ENCODE assay signal across 10 mouse cellular contexts in the genomic region with DNA sequence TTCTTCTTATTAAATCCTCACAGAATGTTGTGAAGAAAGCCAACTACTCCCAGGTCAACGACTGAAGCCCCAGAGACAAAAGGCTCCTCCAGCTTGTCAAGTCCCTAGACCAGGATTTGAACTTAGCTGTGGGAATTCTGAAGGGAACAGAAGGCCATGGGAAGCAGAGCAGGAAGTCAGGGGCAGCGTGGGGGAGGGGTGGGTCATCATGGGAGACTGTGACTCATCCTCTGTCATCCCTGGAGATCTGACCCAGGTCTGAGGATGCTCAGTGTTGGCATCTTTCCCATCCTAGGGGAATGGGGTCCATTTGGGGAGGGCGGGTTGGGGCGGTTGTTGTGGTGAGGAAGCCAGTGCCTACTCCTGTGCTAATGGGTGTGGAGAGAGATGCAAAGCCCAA. TPM values are rescaled to one million over a fixed set of nuclear protein-coding genes. Genes with fewer than 3 reads are reported as not detected.
A peak's percentile ranks its signal among the peaks of the same experiment; 100 is the strongest.
DNase-seq lines count a peak whose midpoint lies in the region; ATAC-seq and TF ChIP-seq lines count a peak whose summit lies in the region.
"Had no signal": no experiment of that assay in that cellular context is flagged by ENCODE, and none has a peak within 500 bp of the region (broad histone marks: within the 10 kb centered on the region; RNA-seq: fewer than 3 reads in every experiment).

No protein-coding gene starts in this region.

- no peaks in the 10 kb centered on the region for H3K36me3 ChIP-seq in neural tube, embryonic 11.5 days (ENCODE audit: control insufficient read depth, insufficient read depth, low read length)
- peaks cover 3% of the 10 kb centered on the region; the same call in 1 of the 2 replicates for H3K36me3 ChIP-seq in intestine, postnatal 0 days (ENCODE audit: control insufficient read depth, insufficient read depth)
- peaks cover 2% of the 10 kb centered on the region; the same call in 1 of the 2 replicates for H3K36me3 ChIP-seq in stomach, embryonic 15.5 days
- H3K36me3 ChIP-seq: liver, embryonic 15.5 days had no signal

- H3K4me1 ChIP-seq in neural tube, embryonic 11.5 days (ENCODE audit: control insufficient read depth, insufficient read depth, low read length) = peaks cover 26% of the 10 kb centered on the region
- H3K4me1 ChIP-seq in intestine, postnatal 0 days (replicated peaks; ENCODE audit: control insufficient read depth, insufficient read depth, low read length) = peaks cover 6% of the 10 kb centered on the region; the same call in 1 of the 2 replicates
- H3K4me1 ChIP-seq in stomach, embryonic 15.5 days = peaks cover 33% of the 10 kb centered on the region

- H3K4me2 ChIP-seq in neural tube, embryonic 11.5 days (ENCODE audit: low read depth) = peak overlapping the region; percentile 44
- peak overlapping the region; percentile 52; the same call in 1 of the 2 replicates for H3K4me2 ChIP-seq in intestine, postnatal 0 days (replicated peaks; ENCODE audit: low read depth)
- H3K4me2 ChIP-seq in stomach, embryonic 15.5 days = peak overlapping the region; percentile 50

- H3K27me3 ChIP-seq in neural tube, embryonic 11.5 days (ENCODE audit: control insufficient read depth, insufficient read depth, low read length) = no peaks in the 10 kb centered on the region
- H3K27me3 ChIP-seq in intestine, postnatal 0 days (replicated peaks; ENCODE audit: control insufficient read depth, insufficient read depth, low read length) = no peaks in the 10 kb centered on the region
- no peaks in the 10 kb centered on the region for H3K27me3 ChIP-seq in stomach, embryonic 15.5 days (replicated peaks)

- H3K9ac ChIP-seq in neural tube, embryonic 11.5 days (ENCODE audit: low read length) = peak overlapping the region; percentile 31
- 0 out of 2 replicates have a peak overlapping the region, but pooled peaks have one; percentile 34 for H3K9ac ChIP-seq in intestine, postnatal 0 days (ENCODE audit: low read depth, low read length)
- H3K9ac ChIP-seq in stomach, embryonic 15.5 days = no peak overlapping the region
- H3K9ac ChIP-seq: liver, embryonic 15.5 days had no signal

- ATAC-seq in neural tube, embryonic 11.5 days (ENCODE audit: insufficient read depth, low FRiP score, low TSS enrichment) = no peak
- ATAC-seq in intestine, postnatal 0 days = no peak
- no peak for ATAC-seq in stomach, embryonic 15.5 days (ENCODE audit: insufficient read depth, low FRiP score, low read depth)

- no peak for TF ChIP-seq CTCF in intestine, postnatal 0 days (IDR thresholded peaks at IDR 0.05; ENCODE audit: low read depth)

- WGBS in neural tube, embryonic 11.5 days = 33% methylated on average over 4 of the region's 4 CpGs
- 48% methylated on average over 4 of the region's 4 CpGs for WGBS in intestine, postnatal 0 days
- 39% methylated on average over 4 of the region's 4 CpGs for WGBS in stomach, embryonic 15.5 days

- DNase-seq in adrenal gland, postnatal 14 days = peak; percentile 46
- no peak for DNase-seq in adrenal gland, postnatal 36 days
- no peak for DNase-seq in neural tube, embryonic 11.5 days (ENCODE audit: low spot score)
- no peak for DNase-seq in neural tube, embryonic 10.5 days (ENCODE audit: extremely low spot score, low spot score)
- no peak for DNase-seq in frontal cortex, adult 2 months (ENCODE audit: extremely low spot score in 1 of 2, low spot score in 1 of 2)
- DNase-seq in natural killer cell, adult 2 months (ENCODE audit: low spot score in 2 of 2) = no peak
- DNase-seq: adrenal gland, postnatal 25 days had no signal

- no peak overlapping the region for H3K27ac ChIP-seq in neural tube, embryonic 11.5 days (ENCODE audit: low read depth, low read length)
- H3K27ac ChIP-seq in intestine, postnatal 0 days (ENCODE audit: low read depth, low read length) = no peak overlapping the region
- peak overlapping the region; percentile 44; the same call in 1 of the 2 replicates for H3K27ac ChIP-seq in stomach, embryonic 15.5 days
- H3K27ac ChIP-seq: liver, embryonic 15.5 days had no signal

- H3K4me3 ChIP-seq in neural tube, embryonic 11.5 days (ENCODE audit: low read depth, low read length) = no peak overlapping the region
- H3K4me3 ChIP-seq in intestine, postnatal 0 days (ENCODE audit: low read depth, low read length) = no peak overlapping the region
- no peak overlapping the region for H3K4me3 ChIP-seq in stomach, embryonic 15.5 days (replicated peaks)
- H3K4me3 ChIP-seq: liver, embryonic 15.5 days had no signal

- no peaks in the 10 kb centered on the region for H3K9me3 ChIP-seq in neural tube, embryonic 11.5 days (ENCODE audit: control insufficient read depth, low read length)
- no peaks in the 10 kb centered on the region for H3K9me3 ChIP-seq in intestine, postnatal 0 days (ENCODE audit: control insufficient read depth)
- no peaks in the 10 kb centered on the region for H3K9me3 ChIP-seq in stomach, embryonic 15.5 days
- H3K9me3 ChIP-seq: liver, embryonic 15.5 days had no signal

RNA-seq across cellular contexts. Expression of gene Rtkn, which starts 6.4 kb away (rescaled TPM):
- total RNA-seq in adrenal gland, postnatal 14 days (2021) = 9.1 and 13.6 TPM in 2 replicates
- 10 to 100 TPM in 1 of 2 experiments, 1 to 10 TPM in 1; 5.1 to 14.0 TPM for total RNA-seq in adrenal gland, postnatal 36 days (2021)
- polyA plus RNA-seq in neural tube, embryonic 11.5 days (2014; fragmentation: Nextera tagmentation; extraction: Ambion mirVana) = 20.6 and 22.1 TPM in 2 replicates
- 19.7 and 21.1 TPM in 2 replicates for polyA plus RNA-seq in intestine, postnatal 0 days (2015; fragmentation: Nextera tagmentation; extraction: Ambion mirVana)
- polyA plus RNA-seq in stomach, embryonic 15.5 days (2015; fragmentation: Nextera tagmentation; extraction: Ambion mirVana) = 31.3 and 31.9 TPM in 2 replicates
- polyA plus RNA-seq in frontal cortex, adult 2 months (2012; rRNA removed) = 101 and 119 TPM in 2 replicates

RNA-seq across cellular contexts. Expression of gene Wdr54, which starts 14.6 kb away (rescaled TPM):
- total RNA-seq in adrenal gland, postnatal 14 days (2021) = 1.5 and 2.9 TPM in 2 replicates
- 1 to 10 TPM; 1.8 to 3.1 TPM for total RNA-seq in adrenal gland, postnatal 36 days (2021)
- polyA plus RNA-seq in neural tube, embryonic 11.5 days (2014; fragmentation: Nextera tagmentation; extraction: Ambion mirVana) = 12.2 and 14.5 TPM in 2 replicates
- polyA plus RNA-seq in intestine, postnatal 0 days (2015; fragmentation: Nextera tagmentation; extraction: Ambion mirVana) = 1.0 and 1.2 TPM in 2 replicates
- 3.6 and 5.1 TPM in 2 replicates for polyA plus RNA-seq in stomach, embryonic 15.5 days (2015; fragmentation: Nextera tagmentation; extraction: Ambion mirVana)
- polyA plus RNA-seq in frontal cortex, adult 2 months (2012; rRNA removed) = 26.6 and 27.7 TPM in 2 replicates

RNA-seq across cellular contexts. Expression of gene 1700003E16Rik, which starts 14.6 kb away (rescaled TPM):
- 0.33 and 0.34 TPM in 2 replicates for total RNA-seq in adrenal gland, postnatal 14 days (2021)
- total RNA-seq in adrenal gland, postnatal 36 days (2021) = under 1 TPM; 0.43 to 0.66 TPM
- polyA plus RNA-seq in neural tube, embryonic 11.5 days (2014; fragmentation: Nextera tagmentation; extraction: Ambion mirVana) = 1.4 and 1.5 TPM in 2 replicates
- 0.60 and 1.0 TPM in 2 replicates for polyA plus RNA-seq in intestine, postnatal 0 days (2015; fragmentation: Nextera tagmentation; extraction: Ambion mirVana)
- polyA plus RNA-seq in stomach, embryonic 15.5 days (2015; fragmentation: Nextera tagmentation; extraction: Ambion mirVana) = 2.3 and 2.7 TPM in 2 replicates
- 28.6 TPM in 2 replicates for polyA plus RNA-seq in frontal cortex, adult 2 months (2012; rRNA removed)

RNA-seq across cellular contexts. Expression of gene Ino80b, which starts 16.4 kb away (rescaled TPM):
- total RNA-seq in adrenal gland, postnatal 14 days (2021) = 19.3 and 22.5 TPM in 2 replicates
- total RNA-seq in adrenal gland, postnatal 36 days (2021) = 10 to 100 TPM; 22.4 to 25.2 TPM
- polyA plus RNA-seq in neural tube, embryonic 11.5 days (2014; fragmentation: Nextera tagmentation; extraction: Ambion mirVana) = 19.8 and 23.4 TPM in 2 replicates
- polyA plus RNA-seq in intestine, postnatal 0 days (2015; fragmentation: Nextera tagmentation; extraction: Ambion mirVana) = 6.0 and 8.5 TPM in 2 replicates
- 11.3 and 11.4 TPM in 2 replicates for polyA plus RNA-seq in stomach, embryonic 15.5 days (2015; fragmentation: Nextera tagmentation; extraction: Ambion mirVana)
- polyA plus RNA-seq in frontal cortex, adult 2 months (2012; rRNA removed) = 24.6 and 31.4 TPM in 2 replicates

RNA-seq across cellular contexts. Expression of gene Wbp1, which starts 20.3 kb away (rescaled TPM):
- total RNA-seq in adrenal gland, postnatal 14 days (2021) = 64.5 and 69.3 TPM in 2 replicates
- 10 to 100 TPM; 69.8 to 90.1 TPM for total RNA-seq in adrenal gland, postnatal 36 days (2021)
- 169 and 177 TPM in 2 replicates for polyA plus RNA-seq in neural tube, embryonic 11.5 days (2014; fragmentation: Nextera tagmentation; extraction: Ambion mirVana)
- 69.1 and 72.7 TPM in 2 replicates for polyA plus RNA-seq in intestine, postnatal 0 days (2015; fragmentation: Nextera tagmentation; extraction: Ambion mirVana)
- polyA plus RNA-seq in stomach, embryonic 15.5 days (2015; fragmentation: Nextera tagmentation; extraction: Ambion mirVana) = 91.5 and 101 TPM in 2 replicates
- polyA plus RNA-seq in frontal cortex, adult 2 months (2012; rRNA removed) = 95.9 and 107 TPM in 2 replicates
